Mouse (Mus musculus) lung, embryonic 14.5 days (tissue): ENCODE data around the gene Sorbs1. TPM values are rescaled to one million over a fixed set of nuclear protein-coding genes. Genes with fewer than 3 reads are reported as not detected.

Source experiments
- ATAC-seq: fragments of 200-750 bp; cut with Nextera tagmentation; 2 replicates; pipeline ENCODE4 v1.8.0; 2017; ENCODE audit warnings: mild to moderate bottlenecking, moderate TSS enrichment, moderate library complexity; ENCODE audit not compliant: insufficient read depth
- DNase-seq: peaks from one replicate; pipeline ENCODE4 v3.0.0-alpha.2; 2015
- H3K27ac ChIP-seq: fragments of 300-500 bp; sonication (generic); 2 replicates; pipeline ENCODE4 v1.5.1; 2014; ENCODE audit warnings: low read depth, mild to moderate bottlenecking, moderate library complexity
- H3K27me3 ChIP-seq: fragments of 300-500 bp; sonication (generic); 2 replicates; pipeline ENCODE4 v1.6.1; 2014; ENCODE audit warnings: low read length, control low read depth; ENCODE audit not compliant: insufficient read depth
- H3K36me3 ChIP-seq: fragments of 300-500 bp; sonication (generic); 2 replicates; pipeline ENCODE4 v1.6.1; 2014; ENCODE audit warnings: control low read depth; ENCODE audit not compliant: insufficient read depth
- H3K4me1 ChIP-seq: fragments of 300-500 bp; sonication (generic); 2 replicates; pipeline ENCODE4 v1.6.1; 2014; ENCODE audit warnings: antibody characterized with exemption, control low read depth; ENCODE audit not compliant: insufficient read depth
- H3K4me2 ChIP-seq: fragments of 300-500 bp; sonication (generic); 2 replicates; pipeline ENCODE4 v1.6.1; 2014; ENCODE audit warnings: mild to moderate bottlenecking
- H3K4me3 ChIP-seq: fragments of 300-500 bp; sonication (generic); 2 replicates; pipeline ENCODE4 v1.5.1; 2014; ENCODE audit warnings: low read depth, low read length
- H3K9ac ChIP-seq: fragments of 300-500 bp; sonication (generic); 2 replicates; pipeline ENCODE4 v1.6.1; 2014
- H3K9me3 ChIP-seq: fragments of 300-500 bp; sonication (generic); 2 replicates; pipeline ENCODE4 v1.6.1; 2016; ENCODE audit warnings: low read depth, low read length, control low read depth
- CTCF ChIP-seq: IDR thresholded peaks from 2 replicates; pipeline ENCODE4 v1.5.1; 2016; ENCODE audit warnings: antibody characterized with exemption, low read depth
- WGBS: fragments of 180-500 bp; shearing (Covaris S2); extraction: QIAGEN DNeasy Blood & Tissue Kit; methylation state at CpG from one replicate; pipeline ENCODE4 v1.1.7; 2014; 5-methylcytosine and 5-hydroxymethylcytosine counted together
- polyA plus RNA-seq: library from polyadenylated mRNA; unstranded; fragments of >200 nt; fragmentation: Nextera tagmentation; extraction: Ambion mirVana; gene quantifications from 2 replicates; pipeline ENCODE4 v1.2.1, GENCODE M21; 2014

Gene Sorbs1
- polyA plus RNA-seq, 1 experiment from 2014 or later = 46.6 TPM

DNA sequence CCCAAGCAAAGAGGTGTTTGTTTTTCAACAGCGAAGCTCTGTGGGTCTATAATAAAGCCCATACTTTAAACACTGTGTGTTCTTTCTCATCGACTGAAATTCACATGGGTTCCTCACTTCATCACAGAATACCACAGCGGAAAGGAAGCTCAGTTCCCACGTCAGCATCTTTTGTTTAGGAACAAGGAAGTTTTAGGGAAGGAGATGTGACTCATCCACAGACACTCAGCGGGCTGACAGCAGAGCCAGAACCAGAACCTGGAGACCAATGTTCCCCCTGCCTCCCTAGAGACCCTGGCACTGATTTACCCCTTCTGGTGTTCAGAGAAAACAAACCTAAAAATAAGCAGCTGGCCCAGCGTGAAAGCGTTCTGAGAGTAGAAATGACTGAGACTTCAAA is 208.1 kb downstream of the Sorbs1 start:
- 59% methylated on average over 7 of the region's 7 CpGs for WGBS
- Histone ChIP-seq H3K27ac (no peak overlapping the region), H3K27me3 (no peaks in the 10 kb centered on the region), H3K9ac (no peak overlapping the region), H3K4me2 (no peak overlapping the region), H3K9me3 (no peaks in the 10 kb centered on the region), H3K36me3 (0 out of 2 replicates have a peak, but pooled peaks cover 5% of the 10 kb centered on the region), H3K4me3 (no peak overlapping the region), H3K4me1 (no peaks in the 10 kb centered on the region)
- no peak for DNase-seq
- ATAC-seq = no peak
- TF ChIP-seq CTCF = no peak

DNA sequence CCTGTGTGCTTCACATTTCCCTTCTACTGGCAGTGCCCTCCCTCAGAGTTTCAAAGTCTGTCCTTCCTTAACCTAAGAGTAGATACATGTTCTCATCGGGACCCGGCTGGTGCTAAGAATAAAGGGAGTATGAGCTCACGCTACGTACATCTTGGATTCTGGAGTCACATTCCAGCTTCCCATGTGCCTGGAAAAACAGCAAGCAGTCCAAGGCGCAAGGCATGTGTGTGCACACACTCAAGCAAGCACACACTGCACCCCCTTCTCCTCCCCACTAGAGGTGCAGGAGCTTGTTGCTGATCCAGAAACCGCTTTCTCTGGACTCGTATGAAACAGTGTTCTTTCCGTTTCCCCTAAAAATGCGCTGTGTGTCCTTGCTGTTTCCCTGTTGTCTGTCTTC is 210.7 kb downstream of the Sorbs1 start:
- no peak; the same call in 1 of the 2 replicates for ATAC-seq
- Histone ChIP-seq H3K27me3 (no peaks in the 10 kb centered on the region), H3K9me3 (no peaks in the 10 kb centered on the region), H3K4me3 (no peak overlapping the region), H3K27ac (no peak overlapping the region), H3K4me2 (no peak overlapping the region), H3K9ac (no peak overlapping the region), H3K36me3 (no peaks in the 10 kb centered on the region), H3K4me1 (no peaks in the 10 kb centered on the region)
- WGBS = 48% methylated on average over 9 of the region's 9 CpGs
- peak; percentile 36 for TF ChIP-seq CTCF
- peak; percentile 27 for DNase-seq

DNA sequence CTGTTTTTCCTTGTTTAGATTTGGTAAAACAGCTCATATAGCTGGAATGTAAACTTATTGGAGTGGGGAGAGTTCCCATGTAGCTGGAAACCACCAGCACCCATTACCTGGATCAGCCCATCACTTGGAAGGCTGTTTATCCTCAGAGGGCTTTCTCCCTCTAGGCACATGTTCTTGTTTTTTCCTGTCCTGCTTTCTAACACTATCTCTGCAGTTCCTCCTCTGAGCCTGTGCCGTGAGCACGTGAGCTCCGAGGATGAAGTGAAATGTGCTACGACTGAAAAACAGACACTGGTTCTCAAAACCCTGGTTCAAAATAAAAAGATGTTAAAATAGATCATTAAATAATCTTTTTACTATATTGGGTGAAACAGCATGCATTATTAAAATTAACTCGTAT is 211.1 kb downstream of the Sorbs1 start:
- Histone ChIP-seq H3K4me3 (no peak overlapping the region), H3K9ac (no peak overlapping the region), H3K27ac (no peak overlapping the region), H3K4me2 (no peak overlapping the region), H3K4me1 (no peaks in the 10 kb centered on the region), H3K9me3 (no peaks in the 10 kb centered on the region), H3K36me3 (no peaks in the 10 kb centered on the region), H3K27me3 (no peaks in the 10 kb centered on the region)
- WGBS = 73% methylated on average over 5 of the region's 5 CpGs
- no peak for DNase-seq
- TF ChIP-seq CTCF = no peak
- no peak for ATAC-seq

DNA sequence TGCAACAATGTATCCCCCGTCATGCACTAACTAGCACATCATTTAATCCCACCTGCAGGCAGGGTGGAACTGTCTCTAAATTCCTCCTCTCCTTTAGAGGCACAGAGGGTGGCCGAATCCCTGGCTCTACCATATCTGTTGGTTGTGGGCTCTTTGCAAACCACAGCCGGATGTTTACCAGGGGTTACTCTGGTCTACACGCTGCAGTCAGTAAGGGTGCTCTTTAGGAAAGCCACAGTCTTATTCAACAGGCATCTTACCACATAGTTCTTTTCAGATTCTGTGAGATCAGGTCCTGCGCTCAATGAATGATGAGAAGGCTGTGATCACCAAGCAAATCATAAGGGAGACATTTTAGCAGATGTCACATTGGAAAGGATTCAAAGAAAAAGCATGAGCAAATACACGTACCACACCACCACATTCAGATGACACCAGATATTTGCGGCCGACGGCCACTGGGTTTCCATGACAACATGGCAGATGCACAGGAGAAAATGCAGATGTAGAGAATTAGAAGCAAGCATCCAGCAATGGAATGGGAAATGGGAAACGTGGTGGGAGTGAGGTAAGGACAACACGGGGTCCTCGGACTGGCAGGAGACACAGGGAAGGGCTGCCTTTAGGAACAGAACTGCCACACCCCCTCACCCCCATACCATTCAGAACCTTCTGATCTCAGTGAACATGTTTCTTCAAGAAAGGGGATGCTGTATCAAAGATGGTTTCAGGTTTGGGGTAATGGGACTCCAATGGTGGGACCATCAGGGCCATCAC is 213.4 kb downstream of the Sorbs1 start:
- Histone ChIP-seq H3K9me3 (no peaks in the 10 kb centered on the region), H3K36me3 (no peaks in the 10 kb centered on the region), H3K27ac (no peak overlapping the region), H3K4me2 (no peak overlapping the region), H3K9ac (no peak overlapping the region), H3K4me1 (no peaks in the 10 kb centered on the region), H3K4me3 (no peak overlapping the region), H3K27me3 (no peaks in the 10 kb centered on the region)
- ATAC-seq (no peak), DNase-seq (peak; percentile 20)
- 71% methylated on average over 12 of the region's 12 CpGs for WGBS
- no peak for TF ChIP-seq CTCF

DNA sequence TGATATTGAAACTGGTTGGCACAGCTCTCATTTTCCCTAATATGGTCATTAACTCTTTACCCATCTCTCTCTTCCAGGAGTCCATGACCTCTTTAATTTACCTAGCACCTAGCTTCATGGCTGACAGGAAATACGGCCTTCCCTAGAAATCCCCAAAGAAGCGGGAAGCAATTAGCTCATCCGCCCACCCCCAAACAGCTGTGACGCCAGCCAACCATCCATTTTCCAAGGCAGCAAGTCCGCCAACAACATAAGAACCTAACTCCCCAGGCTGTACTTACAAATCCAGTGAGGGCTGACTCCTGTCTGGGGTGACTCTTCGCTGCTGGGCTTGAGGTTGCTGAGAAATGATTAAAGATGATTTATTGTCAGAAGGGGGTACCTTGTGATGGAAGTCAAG is 214.4 kb downstream of the Sorbs1 start:
- WGBS = 65% methylated on average over 6 of the region's 6 CpGs
- no peak for TF ChIP-seq CTCF
- Histone ChIP-seq H3K27me3 (no peaks in the 10 kb centered on the region), H3K9me3 (no peaks in the 10 kb centered on the region), H3K9ac (no peak overlapping the region), H3K4me1 (no peaks in the 10 kb centered on the region), H3K4me2 (no peak overlapping the region), H3K36me3 (no peaks in the 10 kb centered on the region), H3K4me3 (no peak overlapping the region), H3K27ac (no peak overlapping the region)
- no peak for DNase-seq
- no peak for ATAC-seq

- no peaks in the 10 kb centered on the region for H3K36me3 ChIP-seq
- no peak for TF ChIP-seq CTCF
- DNase-seq = no peak
- no peak overlapping the region for H3K9ac ChIP-seq
- ATAC-seq = no peak
- H3K4me3 ChIP-seq = no peak overlapping the region
- H3K27me3 ChIP-seq = no peaks in the 10 kb centered on the region
- H3K4me1 ChIP-seq = no peaks in the 10 kb centered on the region
- H3K4me2 ChIP-seq = no peak overlapping the region
- WGBS = 88% methylated on average over 2 of the region's 2 CpGs
- no peak overlapping the region for H3K27ac ChIP-seq
- no peaks in the 10 kb centered on the region for H3K9me3 ChIP-seq
Observed at GRCm38 (mm10) chr19:40298574-40298973, 215.0 kb downstream of the Sorbs1 start.

DNA sequence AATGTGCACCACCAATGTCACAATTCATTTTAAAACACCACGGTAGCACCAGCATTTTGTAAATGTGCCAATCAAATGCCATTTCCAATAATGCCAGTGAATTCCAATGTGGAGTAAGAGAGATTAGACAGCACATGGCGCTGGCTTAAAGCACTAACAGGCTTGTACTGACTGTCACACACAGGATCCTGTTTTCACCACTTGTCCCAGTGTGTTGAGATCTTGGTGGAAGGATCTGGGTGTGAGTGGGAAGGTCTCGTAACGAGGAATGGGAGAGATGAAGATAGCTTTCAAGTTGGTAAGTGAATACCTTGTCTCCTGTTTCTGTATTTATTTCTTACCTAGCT is 215.8 kb downstream of the Sorbs1 start:
- no peaks in the 10 kb centered on the region for H3K36me3 ChIP-seq
- no peak for DNase-seq
- no peak overlapping the region for H3K4me2 ChIP-seq
- no peak for TF ChIP-seq CTCF
- ATAC-seq = no peak
- H3K27me3 ChIP-seq = no peaks in the 10 kb centered on the region
- no peak overlapping the region for H3K27ac ChIP-seq
- H3K4me1 ChIP-seq = no peaks in the 10 kb centered on the region
- no peak overlapping the region for H3K4me3 ChIP-seq
- H3K9me3 ChIP-seq = no peaks in the 10 kb centered on the region
- 48% methylated on average over 4 of the region's 4 CpGs for WGBS
- H3K9ac ChIP-seq = no peak overlapping the region
